Mouse (Mus musculus) spleen, adult 2 months (tissue): Measurements from ENCODE around the gene Trappc2l. TPM values are rescaled to one million over a fixed set of nuclear protein-coding genes. Genes with fewer than 3 reads are reported as not detected.
A peak's percentile ranks its signal among the peaks of the same experiment; 100 is the strongest.

Source experiments
- DNase-seq, 2 experiments: peaks; one replicate each; pipeline versions ENCODE4 v3.0.0 to v3.0.0-alpha.2; 2012 to 2021; ENCODE audit warnings: low spot score in 2 of 2, low read depth in 1 of 2
- H3K27ac ChIP-seq: fragments of 200-500 bp; 2 replicates; pipeline ENCODE4 v1.5.1; 2012; ENCODE audit warnings: low read length, inconsistent platforms; ENCODE audit not compliant: insufficient read depth
- H3K27me3 ChIP-seq: fragments of 200-500 bp; 2 replicates; pipeline ENCODE4 v1.6.1; 2012; ENCODE audit warnings: mild to moderate bottlenecking, moderate library complexity, low read length, inconsistent platforms; ENCODE audit not compliant: control insufficient read depth, insufficient read depth
- H3K36me3 ChIP-seq: fragments of 200-500 bp; 2 replicates; pipeline ENCODE4 v1.6.1; 2012; ENCODE audit warnings: mild to moderate bottlenecking, low read length, inconsistent platforms; ENCODE audit not compliant: control insufficient read depth, insufficient read depth
- H3K4me1 ChIP-seq: fragments of 200-500 bp; 2 replicates; pipeline ENCODE4 v1.6.1; 2011; ENCODE audit warnings: inconsistent platforms; ENCODE audit not compliant: control insufficient read depth, insufficient read depth, insufficient read length
- H3K4me3 ChIP-seq: fragments of 200-500 bp; 2 replicates; pipeline ENCODE4 v1.5.1; 2011; ENCODE audit warnings: mild to moderate bottlenecking, inconsistent platforms; ENCODE audit not compliant: insufficient read depth, insufficient read length; ENCODE audit errors: extremely low read depth
- CTCF ChIP-seq: fragments of 200-500 bp; IDR thresholded peaks from 2 replicates; pipeline ENCODE4 v1.5.1; 2011; ENCODE audit warnings: mild to moderate bottlenecking, inconsistent platforms; ENCODE audit not compliant: insufficient read depth, insufficient read length, insufficient replicate concordance; ENCODE audit errors: extremely low read depth
- POLR2A ChIP-seq: fragments of 200-500 bp; IDR thresholded peaks from 2 replicates; pipeline ENCODE4 v1.6.1; 2011; ENCODE audit warnings: low read depth, low read length, inconsistent platforms
- WGBS: fragments of 180-500 bp; shearing (Covaris S2); methylation state at CpG from one replicate; pipeline ENCODE4 v1.1.7; 2018; 5-methylcytosine and 5-hydroxymethylcytosine counted together
- polyA plus RNA-seq: library from polyadenylated mRNA; depleted of rRNA; stranded (reverse); fragments of >200 nt; gene quantifications from 2 replicates; pipeline ENCODE4 v1.2.3, GENCODE M21; 2012; rRNA removed

Gene Trappc2l
- polyA plus RNA-seq, 1 experiment, result 133 TPM

DNA sequence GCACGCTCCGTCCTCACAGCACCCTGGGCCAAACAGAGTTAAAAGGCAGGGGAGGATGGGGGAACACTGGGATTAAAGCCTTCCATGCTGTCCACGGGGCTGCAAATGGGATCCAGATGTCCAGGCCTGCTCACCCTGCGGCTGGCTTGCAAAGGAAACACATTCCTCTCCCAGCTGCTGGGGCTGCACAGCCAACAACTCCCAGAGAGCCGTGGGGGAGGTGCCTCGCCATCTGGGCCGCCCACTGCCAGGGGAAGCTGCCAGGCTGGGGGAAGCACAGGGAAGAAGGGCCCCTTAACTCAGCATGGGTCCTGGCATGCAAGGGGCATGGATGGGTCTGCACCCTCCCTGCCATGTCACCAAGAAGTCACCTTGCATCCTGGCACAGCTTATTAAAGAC is 49.7 kb downstream of the Trappc2l start:
- DNase-seq, result no peak
- no peaks in the 10 kb centered on the region for H3K27me3 ChIP-seq
- no peaks in the 10 kb centered on the region for H3K36me3 ChIP-seq
- H3K27ac ChIP-seq, result no peak overlapping the region
- no peak for TF ChIP-seq CTCF
- no peak for TF ChIP-seq POLR2A
- H3K4me1 ChIP-seq, result peaks cover 10% of the 10 kb centered on the region; the same call in 1 of the 2 replicates
- whole genome bisulfite sequencing, result 51% methylated on average over 7 of the region's 7 CpGs
- no peak overlapping the region for H3K4me3 ChIP-seq

DNA sequence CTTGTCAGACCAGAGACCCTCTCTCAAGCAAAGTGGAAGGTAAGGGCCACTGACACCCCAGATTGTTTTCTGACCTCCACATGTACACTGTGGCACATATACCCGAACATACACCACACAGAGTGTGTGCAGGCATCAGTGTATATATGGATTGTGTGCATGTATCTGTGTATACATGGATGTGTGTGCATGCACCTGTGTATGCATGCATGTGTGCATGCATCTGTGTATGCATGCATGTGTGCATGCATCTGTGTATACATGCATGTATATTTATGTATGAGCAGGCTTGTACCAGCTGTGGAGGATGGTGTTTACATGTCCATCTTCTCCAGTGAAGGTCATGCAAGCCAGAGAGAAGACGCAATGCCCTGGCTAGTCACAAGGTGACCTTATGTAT is 50.5 kb downstream of the Trappc2l start:
- Histone ChIP-seq H3K27me3 (no peaks in the 10 kb centered on the region), H3K4me1 (peaks cover 17% of the 10 kb centered on the region; the same call in 1 of the 2 replicates), H3K27ac (no peak overlapping the region), H3K4me3 (no peak overlapping the region), H3K36me3 (no peaks in the 10 kb centered on the region)
- DNase-seq, result no peak
- no peak for TF ChIP-seq POLR2A
- no peak for TF ChIP-seq CTCF
- 82% methylated on average over 2 of the region's 2 CpGs for WGBS

GRCm38 (mm10) chr8:122663106-122663505 is 51.7 kb downstream of the Trappc2l start:
- 45% methylated on average over 3 of the region's 3 CpGs for WGBS
- no peak for DNase-seq
- Histone ChIP-seq H3K27ac (no peak overlapping the region), H3K4me3 (no peak overlapping the region), H3K27me3 (no peaks in the 10 kb centered on the region), H3K4me1 (peaks cover 22% of the 10 kb centered on the region; the same call in 1 of the 2 replicates), H3K36me3 (no peaks in the 10 kb centered on the region)
- TF ChIP-seq POLR2A, result no peak

GRCm38 (mm10) chr8:122663670-122664069 is 52.2 kb downstream of the Trappc2l start:
- Histone ChIP-seq H3K27me3 (no peaks in the 10 kb centered on the region), H3K36me3 (no peaks in the 10 kb centered on the region), H3K27ac (no peak overlapping the region), H3K4me3 (no peak overlapping the region), H3K4me1 (peaks cover 22% of the 10 kb centered on the region; the same call in 1 of the 2 replicates)
- TF ChIP-seq CTCF, result no peak
- WGBS, result 83% methylated on average over 5 of the region's 5 CpGs
- no peak for DNase-seq

- Histone ChIP-seq H3K27ac (peak overlapping the region; percentile 44), H3K4me1 (peaks cover 22% of the 10 kb centered on the region; the same call in 1 of the 2 replicates), H3K27me3 (no peaks in the 10 kb centered on the region), H3K36me3 (no peaks in the 10 kb centered on the region), H3K4me3 (no peak overlapping the region)
- WGBS, result 27% methylated on average over 8 of the region's 8 CpGs
- no peak for DNase-seq
- TF ChIP-seq POLR2A, result no peak
- TF ChIP-seq CTCF, result no peak
Measured at GRCm38 (mm10) chr8:122665221-122665620, 53.8 kb downstream of the Trappc2l start.

DNA sequence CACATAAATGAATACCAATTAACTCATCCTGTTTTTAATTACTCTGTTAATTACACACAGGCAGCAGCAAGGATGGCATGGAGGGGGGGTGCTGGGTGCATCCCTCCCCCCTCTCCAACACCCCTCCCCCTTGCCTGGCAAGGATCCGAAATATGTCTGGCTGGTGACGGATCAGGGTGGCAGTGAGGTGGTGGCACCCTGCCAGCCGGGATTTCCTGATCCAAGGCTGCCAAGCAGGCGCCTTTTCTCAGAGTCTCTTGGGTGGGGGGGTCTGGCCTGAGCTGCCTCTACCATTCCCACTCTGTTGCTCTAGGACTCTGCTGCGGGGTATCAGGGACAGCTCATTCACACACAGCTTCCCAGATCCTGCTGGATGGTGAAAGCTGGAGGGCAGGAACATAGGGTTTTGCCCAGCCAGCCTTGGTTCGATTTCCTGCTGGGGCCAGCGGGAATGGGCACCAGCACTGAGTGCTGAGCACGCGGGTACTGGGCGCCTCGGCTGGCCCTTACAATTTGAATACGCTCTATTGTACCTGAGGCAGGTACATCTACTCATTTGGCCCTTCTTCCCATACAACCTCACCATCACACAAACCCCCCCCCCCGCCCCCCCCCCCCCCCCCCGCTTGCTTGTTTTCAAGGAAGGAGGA is 54.4 kb downstream of the Trappc2l start:
- Histone ChIP-seq H3K27me3 (no peaks in the 10 kb centered on the region), H3K27ac (peak overlapping the region; percentile 45; the same call in 1 of the 2 replicates), H3K4me1 (peaks cover 22% of the 10 kb centered on the region; the same call in 1 of the 2 replicates), H3K36me3 (no peaks in the 10 kb centered on the region), H3K4me3 (no peak overlapping the region)
- WGBS, result 28% methylated on average over 13 of the region's 14 CpGs
- TF ChIP-seq CTCF (no peak), POLR2A (no peak)
- no peak for DNase-seq

Other genes starting within 250 kb of the Trappc2l start
- 29.1 and 30.2 TPM in 2 replicates for gene Zc3h18, start 235.0 kb upstream of the Trappc2l start, polyA plus RNA-seq
- 0.28 TPM in 1 of 2 replicates, not detected in the other for gene Il17c, start 189.6 kb upstream of the Trappc2l start, polyA plus RNA-seq
- gene Cyba, start 178.7 kb upstream of the Trappc2l start, polyA plus RNA-seq, result 751 and 823 TPM in 2 replicates
- gene Mvd, start 168.2 kb upstream of the Trappc2l start, polyA plus RNA-seq, result 17.0 and 20.5 TPM in 2 replicates
- gene Snai3, start 150.9 kb upstream of the Trappc2l start, polyA plus RNA-seq, result 3.9 and 6.0 TPM in 2 replicates
- 79.6 and 115 TPM in 2 replicates for gene Rnf166, start 135.6 kb upstream of the Trappc2l start, polyA plus RNA-seq
- gene Ctu2, start 135.5 kb upstream of the Trappc2l start, polyA plus RNA-seq, result 40.8 and 50.3 TPM in 2 replicates
- gene Piezo1, start 60.3 kb upstream of the Trappc2l start, polyA plus RNA-seq, result 96.7 and 117 TPM in 2 replicates
- 50.4 and 118 TPM in 2 replicates for gene Cdt1, start 43.6 kb upstream of the Trappc2l start, polyA plus RNA-seq
- gene Aprt, start 34.7 kb upstream of the Trappc2l start, polyA plus RNA-seq, result 86.7 and 106 TPM in 2 replicates
- gene Galns, start 177 bp upstream of the Trappc2l start, polyA plus RNA-seq, result 13.1 and 16.4 TPM in 2 replicates
- 0.13 TPM in 1 of 2 replicates, not detected in the other for gene Pabpn1l, start 11.1 kb downstream of the Trappc2l start, polyA plus RNA-seq
- 38.3 and 40.2 TPM in 2 replicates for gene Cbfa2t3, start 87.5 kb downstream of the Trappc2l start, polyA plus RNA-seq
- 11.1 and 12.0 TPM in 2 replicates for gene Acsf3, start 163.8 kb downstream of the Trappc2l start, polyA plus RNA-seq
- not detected in 2 replicates for gene Cdh15, start 236.3 kb downstream of the Trappc2l start, polyA plus RNA-seq